Mouse (Mus musculus) bone marrow, adult 2 months (tissue): ENCODE data around the gene Mcm3ap.

Experiments used
- CTCF ChIP-seq: fragments of 200-500 bp; IDR thresholded peaks from 2 replicates; pipeline ENCODE4 v1.5.1; 2011; ENCODE audit warnings: low read length, control low read depth; ENCODE audit not compliant: control insufficient read depth, insufficient read depth
- POLR2A ChIP-seq: fragments of 200-500 bp; IDR thresholded peaks from 2 replicates; pipeline ENCODE4 v1.6.1; 2011; ENCODE audit warnings: low read depth, mild to moderate bottlenecking, control low read depth, low read length, borderline replicate concordance; ENCODE audit not compliant: control insufficient read depth

- TF ChIP-seq CTCF (no peak), POLR2A (no peak)
Observed at GRCm38 (mm10) chr10:76481480-76481879, 12.8 kb downstream of the Mcm3ap start.
